ENCODE assay signal across 1 mouse cellular context in the genomic region with DNA sequence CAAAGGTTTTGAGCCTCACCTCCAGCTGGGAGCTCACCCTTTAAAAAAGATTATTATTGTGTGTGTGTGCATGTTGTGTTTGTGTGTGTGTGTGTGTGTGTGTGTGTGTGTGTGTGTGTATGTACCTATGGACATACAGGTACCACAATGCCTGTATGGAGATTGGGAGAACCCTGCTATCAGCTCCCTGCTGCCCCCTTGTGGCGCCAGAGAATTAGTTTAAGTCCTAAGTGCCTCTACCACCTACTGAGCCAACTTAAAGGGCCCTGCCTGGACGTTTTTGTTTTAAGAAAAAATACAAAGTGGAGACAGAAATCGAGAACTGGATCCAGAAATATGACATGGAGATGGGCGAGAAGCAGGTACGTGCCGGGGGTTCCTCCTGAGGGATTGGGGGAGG.
TF ChIP-seq lines count a peak whose summit lies in the region.

No protein-coding gene starts in this region.

TF ChIP-seq in C2C12, 6 proteins besides CTCF, POLR2A, EP300 and RAD21:
- TF ChIP-seq MYOG (IDR thresholded peaks at IDR 0.05; ENCODE audit: control insufficient read depth, extremely low read depth, insufficient read length) (no peak), MYOD1 (IDR thresholded peaks at IDR 0.05; ENCODE audit: control insufficient read depth, insufficient read length, low read depth) (no peak), CEBPB (IDR thresholded peaks at IDR 0.05; ENCODE audit: low read depth) (no peak), FOSL1 (IDR thresholded peaks at IDR 0.05; ENCODE audit: insufficient read depth, low read length, poor library complexity, severe bottlenecking) (no peak), USF1 (IDR thresholded peaks at IDR 0.05; ENCODE audit: low read depth) (no peak), MAX (IDR thresholded peaks at IDR 0.05) (no peak)
